Mouse (Mus musculus): ENCODE data around the gene Cnpy1. TPM values are rescaled to one million over a fixed set of nuclear protein-coding genes. Genes with fewer than 3 reads are reported as not detected.

Gene Cnpy1
- polyA plus RNA-seq, 2 experiments, result 0.09 TPM; not detected in 1

GRCm38 (mm10) chr5:28238152-28238551 is 7.5 kb downstream of the Cnpy1 start:
- H3K4me2 ChIP-seq (ENCODE audit: low read depth), result no peak overlapping the region
- no peak for TF ChIP-seq EP300 (IDR thresholded peaks at IDR 0.05; ENCODE audit: low read depth)
- TF ChIP-seq CTCF (IDR thresholded peaks at IDR 0.05; ENCODE audit: low read depth), result peak; percentile 25; the same call in 1 of the 2 replicates
- whole genome bisulfite sequencing (ENCODE audit: insufficient replicate concordance), result 26% methylated on average over 4 of the region's 4 CpGs
- H3K27me3 ChIP-seq (ENCODE audit: control insufficient read depth, insufficient read depth, low read length), result no peaks in the 10 kb centered on the region
- no peaks in the 10 kb centered on the region for H3K9me3 ChIP-seq (ENCODE audit: control insufficient read depth, low read length)
- no peak overlapping the region for H3K9ac ChIP-seq (replicated peaks)
- DNase-seq (ENCODE audit: low read depth in 3 of 3, low spot score in 3 of 3) (no peak), ATAC-seq (ENCODE audit: insufficient read depth) (no peak)
- H3K4me3 ChIP-seq (ENCODE audit: insufficient read depth in 1 of 2, low read depth in 2 of 2, low read length in 2 of 2), result no peak overlapping the region
- H3K36me3 ChIP-seq (replicated peaks; ENCODE audit: control insufficient read depth, insufficient read depth, low read depth), result no peaks in the 10 kb centered on the region
- no peak overlapping the region for H3K27ac ChIP-seq
- H3K4me1 ChIP-seq (replicated peaks; ENCODE audit: control insufficient read depth in 2 of 2, insufficient read depth in 2 of 2, low read length in 1 of 2), result no peaks in the 10 kb centered on the region

GRCm38 (mm10) chr5:28237715-28238114 is 7.9 kb downstream of the Cnpy1 start:
- Histone ChIP-seq H3K9me3 (ENCODE audit: control insufficient read depth, low read length) (no peaks in the 10 kb centered on the region), H3K36me3 (replicated peaks; ENCODE audit: control insufficient read depth, insufficient read depth, low read depth) (no peaks in the 10 kb centered on the region), H3K9ac (replicated peaks) (no peak overlapping the region), H3K4me3 (ENCODE audit: insufficient read depth in 1 of 2, low read depth in 2 of 2, low read length in 2 of 2) (no peak overlapping the region), H3K27me3 (ENCODE audit: control insufficient read depth, insufficient read depth, low read length) (no peaks in the 10 kb centered on the region), H3K4me1 (replicated peaks; ENCODE audit: control insufficient read depth in 2 of 2, insufficient read depth in 2 of 2, low read length in 1 of 2) (no peaks in the 10 kb centered on the region), H3K27ac (no peak overlapping the region), H3K4me2 (ENCODE audit: low read depth) (no peak overlapping the region)
- TF ChIP-seq EP300 (IDR thresholded peaks at IDR 0.05; ENCODE audit: low read depth), result no peak
- no peak for TF ChIP-seq CTCF (IDR thresholded peaks at IDR 0.05; ENCODE audit: low read depth)
- DNase-seq (ENCODE audit: low read depth in 3 of 3, low spot score in 3 of 3) (no peak), ATAC-seq (ENCODE audit: insufficient read depth) (no peak)
- 66% methylated on average over 2 of the region's 2 CpGs for WGBS (ENCODE audit: insufficient replicate concordance)

GRCm38 (mm10) chr5:28237055-28237454 is 8.6 kb downstream of the Cnpy1 start:
- H3K9ac ChIP-seq (replicated peaks), result no peak overlapping the region
- no peaks in the 10 kb centered on the region for H3K9me3 ChIP-seq (ENCODE audit: control insufficient read depth, low read length)
- TF ChIP-seq CTCF (IDR thresholded peaks at IDR 0.05; ENCODE audit: low read depth) (no peak), EP300 (IDR thresholded peaks at IDR 0.05; ENCODE audit: low read depth) (no peak)
- no peaks in the 10 kb centered on the region for H3K27me3 ChIP-seq (ENCODE audit: control insufficient read depth, insufficient read depth, low read length)
- no peak overlapping the region for H3K27ac ChIP-seq
- ATAC-seq (ENCODE audit: insufficient read depth) (no peak), DNase-seq (ENCODE audit: low read depth in 3 of 3, low spot score in 3 of 3) (no peak)
- no peak overlapping the region for H3K4me3 ChIP-seq (ENCODE audit: insufficient read depth in 1 of 2, low read depth in 2 of 2, low read length in 2 of 2)
- WGBS (ENCODE audit: insufficient replicate concordance), result 37% methylated on average over 4 of the region's 4 CpGs
- H3K4me1 ChIP-seq (replicated peaks; ENCODE audit: control insufficient read depth in 2 of 2, insufficient read depth in 2 of 2, low read length in 1 of 2), result no peaks in the 10 kb centered on the region
- no peaks in the 10 kb centered on the region for H3K36me3 ChIP-seq (replicated peaks; ENCODE audit: control insufficient read depth, insufficient read depth, low read depth)
- no peak overlapping the region for H3K4me2 ChIP-seq (ENCODE audit: low read depth)

- no peak for ATAC-seq (ENCODE audit: insufficient read depth)
- no peaks in the 10 kb centered on the region for H3K36me3 ChIP-seq (replicated peaks; ENCODE audit: control insufficient read depth, insufficient read depth, low read depth)
- DNase-seq (ENCODE audit: low read depth in 3 of 3, low spot score in 3 of 3), result no peak
- 40% methylated on average over 6 of the region's 6 CpGs for WGBS (ENCODE audit: insufficient replicate concordance)
- no peak overlapping the region for H3K4me2 ChIP-seq (ENCODE audit: low read depth)
- H3K9me3 ChIP-seq (ENCODE audit: control insufficient read depth, low read length), result no peaks in the 10 kb centered on the region
- no peaks in the 10 kb centered on the region for H3K4me1 ChIP-seq (replicated peaks; ENCODE audit: control insufficient read depth in 2 of 2, insufficient read depth in 2 of 2, low read length in 1 of 2)
- no peaks in the 10 kb centered on the region for H3K27me3 ChIP-seq (ENCODE audit: control insufficient read depth, insufficient read depth, low read length)
- TF ChIP-seq CTCF (IDR thresholded peaks at IDR 0.05; ENCODE audit: low read depth) (no peak), EP300 (IDR thresholded peaks at IDR 0.05; ENCODE audit: low read depth) (no peak)
- no peak overlapping the region for H3K4me3 ChIP-seq (ENCODE audit: insufficient read depth in 1 of 2, low read depth in 2 of 2, low read length in 2 of 2)
- no peak overlapping the region for H3K9ac ChIP-seq (replicated peaks)
- no peak overlapping the region for H3K27ac ChIP-seq
Measured at GRCm38 (mm10) chr5:28236098-28236497, 9.5 kb downstream of the Cnpy1 start.

- no peak for TF ChIP-seq EP300 (IDR thresholded peaks at IDR 0.05; ENCODE audit: low read depth)
- TF ChIP-seq CTCF (IDR thresholded peaks at IDR 0.05; ENCODE audit: low read depth), result no peak
- Histone ChIP-seq H3K36me3 (replicated peaks; ENCODE audit: control insufficient read depth, insufficient read depth, low read depth) (no peaks in the 10 kb centered on the region), H3K27ac (no peak overlapping the region), H3K4me1 (replicated peaks; ENCODE audit: control insufficient read depth in 2 of 2, insufficient read depth in 2 of 2, low read length in 1 of 2) (no peaks in the 10 kb centered on the region), H3K4me3 (ENCODE audit: insufficient read depth in 1 of 2, low read depth in 2 of 2, low read length in 2 of 2) (no peak overlapping the region), H3K4me2 (ENCODE audit: low read depth) (no peak overlapping the region), H3K9ac (replicated peaks) (no peak overlapping the region), H3K9me3 (ENCODE audit: control insufficient read depth, low read length) (no peaks in the 10 kb centered on the region), H3K27me3 (ENCODE audit: control insufficient read depth, insufficient read depth, low read length) (no peaks in the 10 kb centered on the region)
- ATAC-seq (ENCODE audit: insufficient read depth) (no peak), DNase-seq (ENCODE audit: low read depth in 3 of 3, low spot score in 3 of 3) (no peak)
- 50% methylated on average over 3 of the region's 3 CpGs for WGBS (ENCODE audit: insufficient replicate concordance)
Measured at GRCm38 (mm10) chr5:28232101-28232500, 13.5 kb downstream of the Cnpy1 start.

Data from liver, embryonic 14.5 days (tissue).